In genomic region chr14:122637798-122638555, GRCm38 (mm10) we compare ENCODE assay signal across 12 mouse cellular contexts.
DNase-seq lines count a peak whose midpoint lies in the region; ATAC-seq and TF ChIP-seq lines count a peak whose summit lies in the region.
"Had no signal": no experiment of that assay in that cellular context is flagged by ENCODE, and none has a peak within 500 bp of the region (broad histone marks: within the 10 kb centered on the region; RNA-seq: fewer than 3 reads in every experiment).

No protein-coding gene starts in this region.

- ATAC-seq in hindbrain, postnatal 0 days, result no peak

- DNase-seq in hindbrain, postnatal 0 days (ENCODE audit: low spot score), result peak; percentile 64
- no peak for DNase-seq in hindbrain, embryonic 10.5 days (ENCODE audit: low spot score)
- DNase-seq in 3T3-L1 (ENCODE audit: low read depth, low spot score) (peak; percentile 40), 416B (ENCODE audit: low read depth) (peak; percentile 2)
- DNase-seq in embryo, embryonic 10.5 days (ENCODE audit: low spot score), result peak; percentile 62
- no peak for DNase-seq in testis, postnatal 14 days (ENCODE audit: low spot score)
- no peak for DNase-seq in heart, adult 11 months
- no peak for DNase-seq in kidney, postnatal 36 days
- DNase-seq: layer of hippocampus, adult 9-11 months; liver, embryonic 13.5 days had no signal

- H3K4me1 ChIP-seq in hindbrain, postnatal 0 days (ENCODE audit: insufficient read depth, low read length), result no peaks in the 10 kb centered on the region
- H3K4me1 ChIP-seq in hindbrain, embryonic 10.5 days (replicated peaks), result no peaks in the 10 kb centered on the region; the same call in 1 of the 2 replicates
- H3K4me1 ChIP-seq: embryonic facial prominence, embryonic 15.5 days; liver, embryonic 13.5 days had no signal

- 66% methylated on average over 5 of the region's 5 CpGs for WGBS in hindbrain, postnatal 0 days
- 86% methylated on average over 5 of the region's 5 CpGs for WGBS in hindbrain, embryonic 10.5 days

- H3K27me3 ChIP-seq in hindbrain, postnatal 0 days (ENCODE audit: insufficient read depth, low read length), result no peaks in the 10 kb centered on the region
- no peaks in the 10 kb centered on the region for H3K27me3 ChIP-seq in hindbrain, embryonic 10.5 days (ENCODE audit: insufficient read depth, poor library complexity, severe bottlenecking)
- H3K27me3 ChIP-seq: embryonic facial prominence, embryonic 15.5 days; liver, embryonic 13.5 days had no signal

- no peak overlapping the region for H3K9ac ChIP-seq in hindbrain, postnatal 0 days (replicated peaks; ENCODE audit: low read length)
- H3K9ac ChIP-seq: embryonic facial prominence, embryonic 15.5 days; liver, embryonic 13.5 days had no signal

- H3K4me3 ChIP-seq in hindbrain, postnatal 0 days (ENCODE audit: low read length), result no peak overlapping the region
- H3K4me3 ChIP-seq in hindbrain, embryonic 10.5 days, result no peak overlapping the region
- H3K4me3 ChIP-seq: embryonic facial prominence, embryonic 15.5 days; liver, embryonic 13.5 days; midbrain, embryonic 10.5 days had no signal

- no peaks in the 10 kb centered on the region for H3K9me3 ChIP-seq in hindbrain, postnatal 0 days (ENCODE audit: low read length)
- no peaks in the 10 kb centered on the region for H3K9me3 ChIP-seq in hindbrain, embryonic 10.5 days
- H3K9me3 ChIP-seq: embryonic facial prominence, embryonic 15.5 days; liver, embryonic 13.5 days; midbrain, embryonic 10.5 days had no signal

- no peak overlapping the region for H3K4me2 ChIP-seq in hindbrain, postnatal 0 days (ENCODE audit: low read depth, low read length)
- H3K4me2 ChIP-seq: embryonic facial prominence, embryonic 15.5 days; liver, embryonic 13.5 days had no signal

- no peak overlapping the region for H3K27ac ChIP-seq in hindbrain, postnatal 0 days
- no peak overlapping the region for H3K27ac ChIP-seq in hindbrain, embryonic 10.5 days
- H3K27ac ChIP-seq: embryonic facial prominence, embryonic 15.5 days; liver, embryonic 13.5 days; midbrain, embryonic 10.5 days had no signal

- peak; percentile 51 for TF ChIP-seq CTCF in hindbrain, postnatal 0 days (IDR thresholded peaks at IDR 0.05; ENCODE audit: low read depth)

- no peaks in the 10 kb centered on the region for H3K36me3 ChIP-seq in hindbrain, postnatal 0 days (ENCODE audit: insufficient read depth, low read length)
- no peaks in the 10 kb centered on the region for H3K36me3 ChIP-seq in hindbrain, embryonic 10.5 days
- H3K36me3 ChIP-seq: embryonic facial prominence, embryonic 15.5 days; liver, embryonic 13.5 days; midbrain, embryonic 10.5 days had no signal

Comparison
In these comparisons a context has a peak if more than half of its experiments do, and no peak if none do; other contexts are left out.
1. DNase-seq: peak in hindbrain, postnatal 0 days (single experiment), 3T3-L1 (single experiment), 416B (single experiment) and embryo, embryonic 10.5 days (single experiment); none in hindbrain, embryonic 10.5 days (single experiment), testis, postnatal 14 days (single experiment), heart, adult 11 months (single experiment) and kidney, postnatal 36 days (0 of 2).